Mouse (Mus musculus) thymus, adult 2 months (tissue): ENCODE results near the gene Tmem252.

Source experiments
- CTCF ChIP-seq: fragments of 200-500 bp; IDR thresholded peaks from 2 replicates; pipeline ENCODE4 v1.5.1; 2012; ENCODE audit warnings: mild to moderate bottlenecking, control low read depth, low read length, moderate library complexity, borderline replicate concordance; ENCODE audit not compliant: control insufficient read depth, poor library complexity, insufficient read depth; ENCODE audit errors: extremely low read depth
- POLR2A ChIP-seq: fragments of 200-500 bp; IDR thresholded peaks from 2 replicates; pipeline ENCODE4 v1.6.1; 2012; ENCODE audit warnings: mild to moderate bottlenecking, low read length, control low read depth, moderate library complexity; ENCODE audit not compliant: control insufficient read depth, poor library complexity, insufficient read depth; ENCODE audit errors: extremely low read depth

DNA sequence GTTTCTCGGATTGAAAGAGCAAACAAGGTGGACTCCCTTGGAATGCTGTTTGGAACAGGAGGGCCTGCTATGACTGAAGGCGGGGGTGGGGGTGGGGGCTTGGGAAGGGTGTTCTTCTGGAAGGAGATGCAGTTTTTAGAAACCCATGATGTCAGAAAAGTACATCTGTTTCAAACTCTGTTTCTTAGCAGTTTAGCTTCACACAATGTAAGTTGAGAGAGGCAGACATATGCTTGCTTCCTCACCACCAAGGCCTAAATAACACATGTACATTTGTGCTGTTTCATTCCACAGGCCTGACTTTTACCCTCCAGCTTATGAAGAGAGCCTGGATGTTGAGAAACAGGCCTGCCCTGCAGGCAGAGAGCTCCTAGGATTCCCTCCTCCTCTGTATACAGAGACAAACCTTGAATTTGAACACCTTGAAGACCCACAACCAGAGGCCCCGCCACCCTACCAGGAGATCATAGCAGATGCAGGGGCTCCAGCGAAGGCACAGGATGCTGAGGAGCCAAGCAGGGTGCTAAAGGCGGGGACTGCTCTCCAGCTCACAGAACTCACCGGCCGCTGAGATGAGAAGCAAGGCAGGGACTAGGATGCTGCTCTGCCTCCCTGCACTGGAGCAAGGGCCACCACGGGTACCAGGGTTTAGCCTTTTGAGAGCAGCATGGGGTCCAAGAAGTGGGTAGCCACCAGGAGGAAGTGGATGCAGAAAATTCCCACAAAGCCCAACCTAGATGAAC lies 3.6 kb downstream of the Tmem252 start:
- TF ChIP-seq POLR2A (no peak), CTCF (no peak)
